Mouse (Mus musculus): ENCODE data around the gene Kif17. TPM values are rescaled to one million over a fixed set of nuclear protein-coding genes. Genes with fewer than 3 reads are reported as not detected.

The Kif17 gene
- polyA plus RNA-seq, 1 experiment from 2014 or later = not detected

- DNase-seq (ENCODE audit: low spot score) (no peak), ATAC-seq (replicated peaks; ENCODE audit: low FRiP score) (no peak)
- H3K27me3 ChIP-seq (ENCODE audit: control insufficient read depth, insufficient read depth, low read length) = no peaks in the 10 kb centered on the region
- H3K27ac ChIP-seq (ENCODE audit: low read depth, low read length) = no peak overlapping the region
- no peaks in the 10 kb centered on the region for H3K4me1 ChIP-seq (replicated peaks; ENCODE audit: control insufficient read depth, insufficient read depth, low read length)
- no peak overlapping the region for H3K4me3 ChIP-seq (ENCODE audit: low read depth, low read length)
- H3K36me3 ChIP-seq (ENCODE audit: control insufficient read depth, insufficient read depth, low read length) = peaks cover 5% of the 10 kb centered on the region; the same call in 1 of the 2 replicates
- H3K4me2 ChIP-seq (ENCODE audit: low read depth, low read length, severe bottlenecking) = no peak overlapping the region
- 87% methylated on average over 4 of the region's 4 CpGs for WGBS
- H3K9ac ChIP-seq (ENCODE audit: low read length) = no peak overlapping the region
- no peaks in the 10 kb centered on the region for H3K9me3 ChIP-seq (ENCODE audit: control insufficient read depth, low read length)
Measured at GRCm38 (mm10) chr4:138313795-138314194, 63.6 kb downstream of the Kif17 start.

- ATAC-seq (replicated peaks; ENCODE audit: low FRiP score) = no peak
- peaks cover 5% of the 10 kb centered on the region; the same call in 1 of the 2 replicates for H3K36me3 ChIP-seq (ENCODE audit: control insufficient read depth, insufficient read depth, low read length)
- H3K27ac ChIP-seq (ENCODE audit: low read depth, low read length) = no peak overlapping the region
- no peak overlapping the region for H3K9ac ChIP-seq (ENCODE audit: low read length)
- no peaks in the 10 kb centered on the region for H3K4me1 ChIP-seq (replicated peaks; ENCODE audit: control insufficient read depth, insufficient read depth, low read length)
- no peak overlapping the region for H3K4me2 ChIP-seq (ENCODE audit: low read depth, low read length, severe bottlenecking)
- no peak overlapping the region for H3K4me3 ChIP-seq (ENCODE audit: low read depth, low read length)
- H3K9me3 ChIP-seq (ENCODE audit: control insufficient read depth, low read length) = no peaks in the 10 kb centered on the region
- no peaks in the 10 kb centered on the region for H3K27me3 ChIP-seq (ENCODE audit: control insufficient read depth, insufficient read depth, low read length)
- DNase-seq (ENCODE audit: low spot score) = no peak
- WGBS = 73% methylated on average over 9 of the region's 9 CpGs
Measured at GRCm38 (mm10) chr4:138315781-138316180, 65.5 kb downstream of the Kif17 start.

DNA sequence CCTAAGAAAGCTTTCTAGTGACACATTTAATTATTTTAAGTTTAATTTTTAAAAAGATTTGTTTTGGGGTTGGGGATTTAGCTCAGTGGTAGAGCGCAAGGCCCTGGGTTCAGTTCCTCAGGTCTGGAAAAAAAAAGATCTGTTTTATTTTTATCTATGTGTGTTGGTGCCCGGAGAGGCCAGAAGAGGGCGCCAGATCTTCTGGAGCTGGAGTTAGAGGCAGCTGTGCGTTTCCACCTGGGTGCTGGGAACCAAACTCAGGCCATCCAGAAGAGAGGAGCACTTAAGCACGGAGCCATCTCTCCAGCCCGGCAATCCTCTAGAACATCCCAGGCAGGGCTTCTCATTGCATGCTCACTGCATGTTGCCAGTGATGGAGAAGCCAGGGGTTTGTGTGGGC, 66.1 kb downstream of the Kif17 start:
- WGBS = 85% methylated on average over 6 of the region's 6 CpGs
- Histone ChIP-seq H3K4me2 (ENCODE audit: low read depth, low read length, severe bottlenecking) (no peak overlapping the region), H3K36me3 (ENCODE audit: control insufficient read depth, insufficient read depth, low read length) (peaks cover 5% of the 10 kb centered on the region; the same call in 1 of the 2 replicates), H3K9me3 (ENCODE audit: control insufficient read depth, low read length) (no peaks in the 10 kb centered on the region), H3K4me3 (ENCODE audit: low read depth, low read length) (no peak overlapping the region), H3K9ac (ENCODE audit: low read length) (no peak overlapping the region), H3K4me1 (replicated peaks; ENCODE audit: control insufficient read depth, insufficient read depth, low read length) (no peaks in the 10 kb centered on the region), H3K27ac (ENCODE audit: low read depth, low read length) (no peak overlapping the region), H3K27me3 (ENCODE audit: control insufficient read depth, insufficient read depth, low read length) (no peaks in the 10 kb centered on the region)
- ATAC-seq (replicated peaks; ENCODE audit: low FRiP score) (no peak), DNase-seq (ENCODE audit: low spot score) (no peak)

GRCm38 (mm10) chr4:138318509-138319266, 68.5 kb downstream of the Kif17 start:
- Histone ChIP-seq H3K4me1 (replicated peaks; ENCODE audit: control insufficient read depth, insufficient read depth, low read length) (peaks cover 9% of the 10 kb centered on the region; the same call in 1 of the 2 replicates), H3K4me3 (ENCODE audit: low read depth, low read length) (no peak overlapping the region), H3K27ac (ENCODE audit: low read depth, low read length) (no peak overlapping the region), H3K9me3 (ENCODE audit: control insufficient read depth, low read length) (no peaks in the 10 kb centered on the region), H3K4me2 (ENCODE audit: low read depth, low read length, severe bottlenecking) (no peak overlapping the region), H3K27me3 (ENCODE audit: control insufficient read depth, insufficient read depth, low read length) (no peaks in the 10 kb centered on the region), H3K9ac (ENCODE audit: low read length) (no peak overlapping the region), H3K36me3 (ENCODE audit: control insufficient read depth, insufficient read depth, low read length) (no peaks in the 10 kb centered on the region)
- WGBS = 53% methylated on average over 6 of the region's 6 CpGs
- ATAC-seq (replicated peaks; ENCODE audit: low FRiP score) (peak; percentile 31; the same call in 1 of the 2 replicates), DNase-seq (ENCODE audit: low spot score) (peak; percentile 79)

DNA sequence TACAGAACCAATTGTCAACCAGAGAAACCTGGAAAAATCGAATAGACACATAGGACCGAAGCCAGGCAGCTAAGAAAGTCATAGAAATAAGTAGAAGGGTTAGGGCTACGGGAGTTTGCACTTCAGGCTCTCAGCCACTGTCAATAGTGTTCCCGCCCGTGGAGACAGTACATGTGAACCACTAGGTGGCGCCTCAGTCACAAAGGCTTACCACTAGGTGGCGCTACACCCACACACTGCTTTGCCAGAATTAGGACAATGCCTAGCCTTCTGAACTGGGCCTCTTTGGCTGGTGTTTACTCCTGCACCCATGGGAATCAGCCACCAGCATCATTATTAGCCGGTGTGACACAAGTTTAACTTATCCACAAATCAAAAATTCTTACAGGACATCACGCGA, 69.3 kb downstream of the Kif17 start:
- peaks cover 9% of the 10 kb centered on the region; the same call in 1 of the 2 replicates for H3K4me1 ChIP-seq (replicated peaks; ENCODE audit: control insufficient read depth, insufficient read depth, low read length)

GRCm38 (mm10) chr4:138320711-138321110, 70.5 kb downstream of the Kif17 start:
- no peak overlapping the region for H3K27ac ChIP-seq (ENCODE audit: low read depth, low read length)
- H3K9me3 ChIP-seq (ENCODE audit: control insufficient read depth, low read length) = no peaks in the 10 kb centered on the region
- ATAC-seq (replicated peaks; ENCODE audit: low FRiP score) (no peak), DNase-seq (ENCODE audit: low spot score) (no peak)
- H3K9ac ChIP-seq (ENCODE audit: low read length) = no peak overlapping the region
- H3K4me2 ChIP-seq (ENCODE audit: low read depth, low read length, severe bottlenecking) = no peak overlapping the region
- no peaks in the 10 kb centered on the region for H3K27me3 ChIP-seq (ENCODE audit: control insufficient read depth, insufficient read depth, low read length)
- no peaks in the 10 kb centered on the region for H3K36me3 ChIP-seq (ENCODE audit: control insufficient read depth, insufficient read depth, low read length)
- 86% methylated on average over 11 of the region's 11 CpGs for WGBS
- no peak overlapping the region for H3K4me3 ChIP-seq (ENCODE audit: low read depth, low read length)
- H3K4me1 ChIP-seq (replicated peaks; ENCODE audit: control insufficient read depth, insufficient read depth, low read length) = peaks cover 9% of the 10 kb centered on the region; the same call in 1 of the 2 replicates

More for the DNA sequence above, 69.3 kb downstream of the Kif17 start:
- Histone ChIP-seq H3K36me3 (ENCODE audit: control insufficient read depth, insufficient read depth, low read length) (no peaks in the 10 kb centered on the region), H3K27me3 (ENCODE audit: control insufficient read depth, insufficient read depth, low read length) (no peaks in the 10 kb centered on the region), H3K27ac (ENCODE audit: low read depth, low read length) (no peak overlapping the region), H3K9ac (ENCODE audit: low read length) (no peak overlapping the region), H3K9me3 (ENCODE audit: control insufficient read depth, low read length) (no peaks in the 10 kb centered on the region), H3K4me3 (ENCODE audit: low read depth, low read length) (no peak overlapping the region), H3K4me2 (ENCODE audit: low read depth, low read length, severe bottlenecking) (no peak overlapping the region)
- WGBS = 33% methylated on average over 10 of the region's 10 CpGs
- DNase-seq (ENCODE audit: low spot score) = peak; percentile 90
- ATAC-seq (replicated peaks; ENCODE audit: low FRiP score) = 0 out of 2 replicates have a peak, but pooled peaks have one; percentile 31

DNA sequence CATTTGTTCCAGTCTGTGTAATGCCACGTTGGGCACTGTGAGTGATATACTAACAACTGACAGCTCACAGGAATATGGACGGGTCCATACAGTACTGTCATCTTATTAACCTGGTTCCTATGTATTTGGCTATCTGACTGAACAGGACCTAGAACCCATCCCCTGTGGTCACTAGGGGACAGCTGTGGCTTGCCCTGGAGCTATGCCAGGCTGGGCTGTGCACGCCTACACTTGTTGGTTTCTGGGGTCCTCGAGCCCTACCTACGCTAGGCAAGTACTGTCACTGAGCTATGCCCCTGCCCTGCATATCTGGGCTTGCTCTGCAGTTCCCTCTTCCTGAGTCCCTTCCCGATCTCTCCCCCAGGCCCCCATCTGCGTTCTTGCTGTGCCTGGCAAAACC, 71.3 kb downstream of the Kif17 start:
- Histone ChIP-seq H3K4me3 (ENCODE audit: low read depth, low read length) (no peak overlapping the region), H3K4me2 (ENCODE audit: low read depth, low read length, severe bottlenecking) (no peak overlapping the region), H3K4me1 (replicated peaks; ENCODE audit: control insufficient read depth, insufficient read depth, low read length) (peaks cover 9% of the 10 kb centered on the region; the same call in 1 of the 2 replicates), H3K9ac (ENCODE audit: low read length) (no peak overlapping the region), H3K36me3 (ENCODE audit: control insufficient read depth, insufficient read depth, low read length) (no peaks in the 10 kb centered on the region), H3K9me3 (ENCODE audit: control insufficient read depth, low read length) (no peaks in the 10 kb centered on the region), H3K27ac (ENCODE audit: low read depth, low read length) (no peak overlapping the region), H3K27me3 (ENCODE audit: control insufficient read depth, insufficient read depth, low read length) (no peaks in the 10 kb centered on the region)
- ATAC-seq (replicated peaks; ENCODE audit: low FRiP score) (no peak), DNase-seq (ENCODE audit: low spot score) (no peak)
- 82% methylated on average over 7 of the region's 7 CpGs for WGBS

- Histone ChIP-seq H3K9ac (ENCODE audit: low read length) (no peak overlapping the region), H3K4me1 (replicated peaks; ENCODE audit: control insufficient read depth, insufficient read depth, low read length) (peaks cover 9% of the 10 kb centered on the region; the same call in 1 of the 2 replicates), H3K36me3 (ENCODE audit: control insufficient read depth, insufficient read depth, low read length) (no peaks in the 10 kb centered on the region), H3K4me3 (ENCODE audit: low read depth, low read length) (no peak overlapping the region), H3K27ac (ENCODE audit: low read depth, low read length) (no peak overlapping the region), H3K4me2 (ENCODE audit: low read depth, low read length, severe bottlenecking) (no peak overlapping the region), H3K27me3 (ENCODE audit: control insufficient read depth, insufficient read depth, low read length) (no peaks in the 10 kb centered on the region), H3K9me3 (ENCODE audit: control insufficient read depth, low read length) (no peaks in the 10 kb centered on the region)
- no peak for DNase-seq (ENCODE audit: low spot score)
- ATAC-seq (replicated peaks; ENCODE audit: low FRiP score) = no peak
- WGBS = 28% methylated on average over 4 of the region's 4 CpGs
Measured at GRCm38 (mm10) chr4:138322692-138323091, 72.5 kb downstream of the Kif17 start.

DNA sequence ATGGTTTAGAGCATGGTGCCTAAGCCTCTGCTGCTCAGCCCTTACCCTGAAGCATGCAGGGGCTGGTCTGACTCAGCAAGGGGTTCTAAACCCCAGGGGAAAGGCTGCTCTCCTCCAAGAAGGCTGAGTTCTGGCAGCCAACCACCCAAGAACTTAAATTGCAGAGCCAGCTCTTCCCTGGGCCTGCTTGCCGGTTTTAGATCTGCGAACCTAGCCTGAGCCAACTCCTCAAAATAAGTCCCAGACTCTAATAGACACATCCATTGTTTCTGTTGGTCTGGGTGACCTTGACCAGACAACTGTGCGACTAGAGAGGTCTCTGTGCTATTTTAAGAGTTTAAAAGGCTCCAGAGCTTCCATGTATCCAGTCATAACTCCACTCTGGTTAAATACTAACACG, 73.5 kb downstream of the Kif17 start:
- Histone ChIP-seq H3K4me3 (ENCODE audit: low read depth, low read length) (no peak overlapping the region), H3K4me2 (ENCODE audit: low read depth, low read length, severe bottlenecking) (no peak overlapping the region), H3K4me1 (replicated peaks; ENCODE audit: control insufficient read depth, insufficient read depth, low read length) (peaks cover 9% of the 10 kb centered on the region; the same call in 1 of the 2 replicates), H3K27me3 (ENCODE audit: control insufficient read depth, insufficient read depth, low read length) (no peaks in the 10 kb centered on the region), H3K36me3 (ENCODE audit: control insufficient read depth, insufficient read depth, low read length) (no peaks in the 10 kb centered on the region), H3K9me3 (ENCODE audit: control insufficient read depth, low read length) (no peaks in the 10 kb centered on the region), H3K27ac (ENCODE audit: low read depth, low read length) (no peak overlapping the region), H3K9ac (ENCODE audit: low read length) (no peak overlapping the region)
- ATAC-seq (replicated peaks; ENCODE audit: low FRiP score) = no peak
- DNase-seq (ENCODE audit: low spot score) = no peak
- WGBS = 72% methylated on average over 4 of the region's 4 CpGs

Measured in forebrain, embryonic 11.5 days (tissue).